Mouse (Mus musculus): ENCODE measurements around the gene Sarnp. TPM values are rescaled to one million over a fixed set of nuclear protein-coding genes. Genes with fewer than 3 reads are reported as not detected.

Sarnp gene
- polyA plus RNA-seq, 1 experiment from 2014 or later = 214 TPM

GRCm38 (mm10) chr10:128895952-128896693, 79.0 kb downstream of the Sarnp start:
- no peak overlapping the region for H3K9ac ChIP-seq
- no peaks in the 10 kb centered on the region for H3K9me3 ChIP-seq
- H3K36me3 ChIP-seq = no peaks in the 10 kb centered on the region
- peaks cover 35% of the 10 kb centered on the region for H3K27me3 ChIP-seq
- H3K4me3 ChIP-seq = peak overlapping the region; percentile 11
- H3K4me1 ChIP-seq = peaks cover 31% of the 10 kb centered on the region
- no peak for ATAC-seq (ENCODE audit: borderline replicate concordance, extremely low read depth, low FRiP score, low TSS enrichment)
- WGBS = 6% methylated on average over 17 of the region's 17 CpGs
- H3K27ac ChIP-seq = 0 out of 2 replicates have a peak overlapping the region, but pooled peaks have one; percentile 27
- H3K4me2 ChIP-seq = peak overlapping the region; percentile 39

GRCm38 (mm10) chr10:128896807-128897206, 79.7 kb downstream of the Sarnp start:
- H3K4me3 ChIP-seq = no peak overlapping the region
- WGBS = 19% methylated on average over 1 of the region's 1 CpGs
- no peak for ATAC-seq (ENCODE audit: borderline replicate concordance, extremely low read depth, low FRiP score, low TSS enrichment)

DNA sequence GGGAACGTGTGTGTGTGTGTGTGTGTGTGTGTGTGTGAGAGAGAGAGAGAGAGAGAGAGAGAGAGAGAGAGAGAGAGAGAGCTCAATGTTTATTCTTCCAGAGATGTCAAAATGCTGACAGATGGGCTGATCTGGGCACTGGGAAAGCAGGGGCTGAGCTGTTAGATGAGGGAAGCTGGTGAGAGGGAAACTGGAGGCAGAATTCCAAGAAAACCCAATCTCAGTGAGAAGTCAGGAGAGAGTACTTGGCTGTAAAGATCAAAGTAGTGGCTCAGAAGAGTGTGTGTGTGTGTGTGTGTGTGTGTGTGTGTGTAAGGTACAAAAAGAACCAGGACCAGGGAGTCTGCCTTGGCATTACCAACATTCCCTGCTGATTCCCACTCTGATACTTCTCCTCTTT, 80.4 kb downstream of the Sarnp start:
- 0% methylated on average over 1 of the region's 1 CpGs for WGBS
- Histone ChIP-seq H3K27me3 (peaks cover 30% of the 10 kb centered on the region), H3K4me2 (no peak overlapping the region), H3K4me1 (peaks cover 26% of the 10 kb centered on the region), H3K27ac (peak overlapping the region; percentile 75), H3K36me3 (no peaks in the 10 kb centered on the region), H3K9me3 (no peaks in the 10 kb centered on the region), H3K9ac (no peak overlapping the region), H3K4me3 (no peak overlapping the region)
- no peak for ATAC-seq (ENCODE audit: borderline replicate concordance, extremely low read depth, low FRiP score, low TSS enrichment)

More at GRCm38 (mm10) chr10:128896807-128897206, 79.7 kb downstream of the Sarnp start:
- Histone ChIP-seq H3K9ac (no peak overlapping the region), H3K27ac (no peak overlapping the region; the same call in 1 of the 2 replicates), H3K4me1 (peaks cover 31% of the 10 kb centered on the region), H3K27me3 (peaks cover 35% of the 10 kb centered on the region), H3K9me3 (no peaks in the 10 kb centered on the region), H3K36me3 (no peaks in the 10 kb centered on the region), H3K4me2 (no peak overlapping the region)

DNA sequence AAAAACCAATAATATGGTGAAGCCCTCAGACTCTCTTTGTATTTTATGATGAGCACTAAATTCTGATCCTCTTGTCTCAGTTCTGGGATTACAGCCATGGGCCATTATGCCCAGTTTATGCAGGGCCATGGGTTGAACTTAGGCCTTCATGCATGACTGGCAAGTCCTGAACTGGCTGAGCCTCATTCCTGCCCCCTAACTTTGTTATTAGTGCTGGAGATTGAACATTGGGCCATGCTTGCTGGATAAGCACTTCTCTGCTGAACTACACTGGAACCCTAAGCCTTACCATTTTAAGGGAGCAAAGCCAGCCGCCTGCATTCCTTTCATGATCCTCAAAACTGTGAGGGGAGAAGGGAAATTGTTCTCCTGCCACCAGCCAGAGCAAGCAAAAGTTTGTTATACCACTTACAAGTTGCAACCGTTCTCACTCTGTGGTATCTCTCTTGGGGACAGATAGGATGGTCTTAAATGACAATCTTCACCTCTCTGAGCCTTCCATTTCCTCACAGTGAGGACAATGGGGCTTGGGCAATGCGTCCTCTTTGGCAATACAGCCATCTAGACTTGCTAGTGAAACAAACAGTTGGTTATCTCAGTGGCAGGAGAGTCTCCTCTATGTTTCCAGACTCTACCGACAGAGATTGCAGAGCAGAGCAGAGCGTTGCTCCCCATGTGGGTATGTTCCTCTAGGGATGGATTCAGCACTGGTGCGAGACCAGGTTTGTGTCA, 82.8 kb downstream of the Sarnp start:
- no peak overlapping the region for H3K4me2 ChIP-seq
- H3K9me3 ChIP-seq = no peaks in the 10 kb centered on the region
- H3K4me1 ChIP-seq = peaks cover 24% of the 10 kb centered on the region
- H3K27me3 ChIP-seq = peaks cover 16% of the 10 kb centered on the region
- 69% methylated on average over 6 of the region's 6 CpGs for WGBS
- no peak for ATAC-seq (ENCODE audit: borderline replicate concordance, extremely low read depth, low FRiP score, low TSS enrichment)
- H3K27ac ChIP-seq = no peak overlapping the region
- H3K4me3 ChIP-seq = no peak overlapping the region
- H3K36me3 ChIP-seq = no peaks in the 10 kb centered on the region
- H3K9ac ChIP-seq = no peak overlapping the region

GRCm38 (mm10) chr10:128900698-128901097, 83.6 kb downstream of the Sarnp start, which contains the start of gene Cd63:
Gene Cd63 (plus strand): TSS chr10:128900989.
- Histone ChIP-seq H3K27ac (no peak within 1 kb of the TSS), H3K4me1 (peaks cover 17% of the 10 kb centered on the region), H3K4me3 (no peak within 1 kb of the TSS), H3K4me2 (no peak within 1 kb of the TSS), H3K27me3 (peaks cover 14% of the 10 kb centered on the region), H3K9me3 (no peaks in the 10 kb centered on the region), H3K36me3 (no peaks in the 10 kb centered on the region), H3K9ac (no peak within 1 kb of the TSS)
- ATAC-seq (ENCODE audit: borderline replicate concordance, extremely low read depth, low FRiP score, low TSS enrichment) = no peak
- WGBS = 79% methylated on average over 3 of the region's 3 CpGs

DNA sequence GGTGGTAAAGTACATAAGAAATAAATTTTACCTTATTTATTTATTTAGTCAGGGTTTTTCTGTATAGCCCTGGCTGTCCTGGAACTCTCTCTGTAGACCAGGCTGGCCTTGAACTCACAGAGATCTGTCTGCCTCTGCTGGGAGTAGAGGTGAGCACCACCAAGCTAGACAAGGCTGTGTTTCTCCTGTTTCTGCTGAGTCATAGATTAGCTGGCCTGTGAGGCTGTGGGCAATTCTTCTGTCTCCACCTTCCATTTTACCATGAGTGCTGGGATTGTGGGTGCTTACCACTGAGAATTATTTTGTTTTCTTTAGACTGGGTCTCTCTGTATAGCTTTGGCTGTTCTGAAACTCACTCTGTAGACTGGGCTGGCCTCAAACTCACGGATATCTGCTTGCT, 84.3 kb downstream of the Sarnp start:
- no peak overlapping the region for H3K4me2 ChIP-seq
- no peaks in the 10 kb centered on the region for H3K36me3 ChIP-seq
- no peak overlapping the region for H3K4me3 ChIP-seq
- H3K9ac ChIP-seq = no peak overlapping the region
- no peaks in the 10 kb centered on the region for H3K9me3 ChIP-seq
- H3K4me1 ChIP-seq = peaks cover 10% of the 10 kb centered on the region
- WGBS = 72% methylated on average over 1 of the region's 1 CpGs
- peaks cover 7% of the 10 kb centered on the region for H3K27me3 ChIP-seq
- no peak for ATAC-seq (ENCODE audit: borderline replicate concordance, extremely low read depth, low FRiP score, low TSS enrichment)
- H3K27ac ChIP-seq = no peak overlapping the region

GRCm38 (mm10) chr10:128902409-128902988, 85.4 kb downstream of the Sarnp start:
- no peak overlapping the region for H3K4me3 ChIP-seq
- ATAC-seq (ENCODE audit: borderline replicate concordance, extremely low read depth, low FRiP score, low TSS enrichment) = no peak
- H3K9me3 ChIP-seq = no peaks in the 10 kb centered on the region
- 70% methylated on average over 3 of the region's 3 CpGs for WGBS
- H3K4me2 ChIP-seq = no peak overlapping the region
- no peaks in the 10 kb centered on the region for H3K27me3 ChIP-seq
- H3K4me1 ChIP-seq = peaks cover 2% of the 10 kb centered on the region; the same call in 1 of the 2 replicates
- H3K36me3 ChIP-seq = no peaks in the 10 kb centered on the region
- H3K9ac ChIP-seq = no peak overlapping the region
- H3K27ac ChIP-seq = no peak overlapping the region

DNA sequence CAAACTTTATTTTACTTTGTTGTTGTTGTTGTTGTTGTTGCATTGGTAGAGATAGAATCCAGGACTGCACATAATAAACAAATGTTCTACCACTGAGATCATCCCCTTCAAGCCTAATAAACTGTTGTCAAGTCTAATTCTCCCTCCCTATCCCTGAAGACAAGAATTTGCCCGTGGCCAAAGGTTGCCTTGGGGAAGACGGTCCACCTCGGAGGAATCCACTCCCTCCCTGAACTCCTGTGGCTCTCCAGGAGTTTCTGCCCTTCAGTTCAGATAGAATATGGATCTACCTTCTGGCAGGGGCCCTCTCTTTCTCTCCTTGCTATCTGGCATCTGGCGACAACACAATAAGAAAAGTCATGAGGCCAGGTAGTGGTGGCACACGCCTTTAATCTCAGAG, 87.7 kb downstream of the Sarnp start:
- no peaks in the 10 kb centered on the region for H3K36me3 ChIP-seq
- no peak for ATAC-seq (ENCODE audit: borderline replicate concordance, extremely low read depth, low FRiP score, low TSS enrichment)
- H3K9me3 ChIP-seq = no peaks in the 10 kb centered on the region
- H3K4me1 ChIP-seq = peaks cover 9% of the 10 kb centered on the region
- no peak overlapping the region for H3K27ac ChIP-seq
- H3K27me3 ChIP-seq = no peaks in the 10 kb centered on the region
- H3K9ac ChIP-seq = no peak overlapping the region
- no peak overlapping the region for H3K4me3 ChIP-seq
- H3K4me2 ChIP-seq = no peak overlapping the region
- WGBS = 82% methylated on average over 5 of the region's 5 CpGs

DNA sequence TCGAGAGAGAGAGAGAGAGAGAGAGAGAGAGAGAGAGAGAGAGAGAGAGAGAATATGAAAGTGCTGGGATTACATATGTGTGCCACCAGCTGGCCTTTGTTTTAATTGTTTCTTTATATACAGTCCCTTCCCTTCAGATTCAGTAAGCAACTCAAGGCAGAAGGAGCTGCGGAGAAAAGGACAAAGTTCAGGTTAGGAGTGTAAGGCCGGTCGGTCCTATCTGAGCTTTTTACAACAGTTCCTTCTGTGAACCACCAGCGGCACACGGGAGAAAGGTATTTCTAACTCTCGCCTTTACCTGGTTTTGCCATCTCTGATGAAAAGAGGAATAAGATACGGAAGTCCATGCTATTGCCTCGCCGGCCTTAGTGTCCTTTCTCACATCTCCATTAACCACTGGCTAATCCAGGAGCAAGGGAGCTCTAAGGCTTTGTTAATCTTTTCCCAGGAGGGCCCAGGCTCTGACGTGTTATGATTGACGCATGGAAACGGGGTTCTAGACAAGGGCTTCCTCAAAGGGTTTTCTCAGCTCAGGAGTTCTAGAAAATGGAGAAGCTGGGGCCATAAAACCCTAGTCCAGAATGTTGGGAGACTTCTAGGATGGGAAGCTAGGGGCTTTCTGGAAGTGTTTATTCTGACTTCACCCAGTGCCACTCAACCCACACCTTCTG, 91.8 kb downstream of the Sarnp start:
- peak overlapping the region; percentile 83 for H3K4me2 ChIP-seq
- peaks cover 31% of the 10 kb centered on the region for H3K4me1 ChIP-seq
- peaks cover 15% of the 10 kb centered on the region for H3K36me3 ChIP-seq
- peak overlapping the region; percentile 88 for H3K27ac ChIP-seq
- no peaks in the 10 kb centered on the region for H3K9me3 ChIP-seq
- WGBS = 54% methylated on average over 13 of the region's 13 CpGs
- H3K9ac ChIP-seq = peak overlapping the region; percentile 94
- H3K4me3 ChIP-seq = peak overlapping the region; percentile 94
- no peaks in the 10 kb centered on the region for H3K27me3 ChIP-seq
- ATAC-seq (ENCODE audit: borderline replicate concordance, extremely low read depth, low FRiP score, low TSS enrichment) = no peak

DNA sequence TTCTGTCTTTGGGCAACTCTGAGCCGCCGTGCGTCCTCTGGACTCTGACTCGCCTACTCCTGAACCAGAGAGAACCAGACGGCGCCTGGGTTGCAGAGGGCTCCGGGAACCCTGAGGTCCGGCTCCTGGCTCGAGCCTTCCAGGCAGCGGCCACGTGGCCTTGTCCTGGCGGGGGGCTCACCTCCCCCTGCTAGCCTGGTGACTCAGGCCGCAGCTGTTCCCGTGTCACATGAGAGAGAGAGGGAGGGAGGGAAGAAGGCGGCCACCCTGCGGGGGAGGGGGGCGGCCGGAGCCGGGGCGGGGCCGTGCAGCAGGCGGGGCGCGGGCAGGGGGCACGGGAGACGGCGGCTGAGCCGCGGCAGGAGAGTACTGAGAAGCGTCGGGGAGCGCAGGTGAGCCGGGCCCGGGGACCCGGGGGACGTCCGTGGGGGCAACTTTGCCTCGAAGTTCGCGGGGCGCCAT, 92.5 kb downstream of the Sarnp start:
- H3K4me2 ChIP-seq = peak overlapping the region; percentile 83
- no peaks in the 10 kb centered on the region for H3K27me3 ChIP-seq
- peaks cover 31% of the 10 kb centered on the region for H3K4me1 ChIP-seq
- no peaks in the 10 kb centered on the region for H3K9me3 ChIP-seq
- H3K9ac ChIP-seq = peak overlapping the region; percentile 94
- ATAC-seq (ENCODE audit: borderline replicate concordance, extremely low read depth, low FRiP score, low TSS enrichment) = peak; percentile 92
- H3K27ac ChIP-seq = peak overlapping the region; percentile 88
- peaks cover 22% of the 10 kb centered on the region for H3K36me3 ChIP-seq
- WGBS = under 1% methylated on average over 29 of the region's 41 CpGs
- H3K4me3 ChIP-seq = peak overlapping the region; percentile 94

- Histone ChIP-seq H3K4me3 (peak overlapping the region; percentile 94), H3K36me3 (peaks cover 28% of the 10 kb centered on the region)
- 1% methylated on average over 64 of the region's 66 CpGs for WGBS
Measured at GRCm38 (mm10) chr10:128910066-128910841, 93.1 kb downstream of the Sarnp start.

More at GRCm38 (mm10) chr10:128910066-128910841, 93.1 kb downstream of the Sarnp start:
- peak overlapping the region; percentile 88 for H3K27ac ChIP-seq
- ATAC-seq (ENCODE audit: borderline replicate concordance, extremely low read depth, low FRiP score, low TSS enrichment) = peak; percentile 27
- peak overlapping the region; percentile 83 for H3K4me2 ChIP-seq
- H3K4me1 ChIP-seq = peaks cover 31% of the 10 kb centered on the region
- no peaks in the 10 kb centered on the region for H3K9me3 ChIP-seq
- H3K27me3 ChIP-seq = no peaks in the 10 kb centered on the region
- H3K9ac ChIP-seq = peak overlapping the region; percentile 94

All from lung, embryonic 15.5 days (tissue).